Mouse (Mus musculus): ENCODE data around the gene Nfib. TPM values are rescaled to one million over a fixed set of nuclear protein-coding genes. Genes with fewer than 3 reads are reported as not detected.

Gene Nfib
- total and polyA plus RNA-seq, 3 experiments: 0.04 to 0.11 (median 0.09) TPM

DNA sequence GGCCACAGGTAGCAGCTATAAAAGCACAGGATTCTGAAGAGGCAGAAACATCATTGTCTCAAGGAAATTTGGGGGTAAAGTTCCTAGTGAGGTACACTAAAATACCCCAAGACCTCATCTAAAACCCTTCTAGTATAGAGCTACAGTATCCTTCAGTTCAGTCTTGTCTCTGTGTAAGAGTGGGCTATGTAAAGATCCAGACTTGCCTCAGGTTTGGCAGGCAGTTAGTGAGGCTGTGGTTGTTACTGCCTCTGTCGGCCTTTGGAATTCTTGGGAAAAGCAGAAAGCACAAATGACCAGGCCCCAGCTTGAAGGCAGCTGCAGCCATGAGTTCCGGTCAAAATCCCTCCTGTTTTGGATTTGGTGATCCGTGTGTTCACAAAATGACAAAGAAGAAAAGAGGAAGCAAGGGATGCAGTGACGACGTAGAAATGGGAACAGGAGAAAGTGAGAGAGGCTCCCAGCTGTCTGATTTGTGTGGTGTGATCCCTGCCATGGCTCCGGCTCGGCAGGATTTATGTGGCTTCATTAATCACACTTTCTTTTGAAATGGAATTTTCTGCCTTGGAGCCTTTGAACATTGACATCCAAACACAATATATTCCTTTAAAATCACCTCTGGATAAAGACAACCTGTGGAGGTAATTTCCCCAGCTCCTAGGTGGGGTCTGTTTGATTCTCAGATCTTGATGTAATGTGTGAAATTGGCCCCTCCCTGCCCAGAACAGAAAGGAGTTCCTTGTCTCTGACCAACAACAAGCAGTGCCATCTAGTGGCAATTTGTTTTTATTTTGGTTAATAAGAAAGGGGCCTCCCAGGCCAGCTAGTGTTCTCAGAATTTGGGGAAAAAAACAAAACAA lies 91.7 kb downstream of the Nfib start:
- dilution Hi-C loops (cut with MboI; ENCODE audit: extremely low pct_ligation_motif_present, extremely low pct_unique_long_range_greater_than_20kb, low sequenced_read_pairs) (no loop called here), in situ Hi-C loops (cut with MboI; ENCODE audit: low pct_ligation_motif_present, low pct_unique_long_range_greater_than_20kb, low sequenced_read_pairs) (no loop called here)
- H3K27ac ChIP-seq (ENCODE audit: insufficient read depth, low read depth): no peak overlapping the region
- peaks cover 3 to 10% of the 10 kb centered on the region in 2 experiments; a peak in 3 of 4 replicates for H3K4me1 ChIP-seq (ENCODE audit: control insufficient read depth in 1 of 2, insufficient read depth in 2 of 2)
- H3K4me2 ChIP-seq (ENCODE audit: insufficient read depth, low read depth, poor library complexity, severe bottlenecking): peak overlapping the region; percentile 54; the same call in 1 of the 2 replicates
- peak; percentile 49 for DNase-seq (ENCODE audit: extremely low read depth)
- no peak overlapping the region for H3K9ac ChIP-seq (ENCODE audit: insufficient read depth, low read depth)
- no peaks in the 10 kb centered on the region for H3K9me3 ChIP-seq (replicated peaks; ENCODE audit: low read length)
- no peaks in the 10 kb centered on the region for H3K27me3 ChIP-seq (replicated peaks)
- no peaks in the 10 kb centered on the region for H3K36me3 ChIP-seq (replicated peaks in 1 of 2; ENCODE audit: control insufficient read depth in 1 of 2, insufficient read depth in 1 of 2, low read length in 1 of 2)
- no peaks in the 10 kb centered on the region for H3K79me2 ChIP-seq (replicated peaks; ENCODE audit: control insufficient read depth, extremely low read depth, insufficient read depth, poor library complexity, severe bottlenecking)
- no peak overlapping the region for H3K4me3 ChIP-seq (replicated peaks in 1 of 3; ENCODE audit: low read depth in 2 of 3, low read length in 2 of 3, poor library complexity in 1 of 3)
- TF ChIP-seq CTCF (conservative IDR thresholded peaks at IDR 0.05 in 1 of 2, IDR thresholded peaks at IDR 0.05 in 1 of 2; ENCODE audit: low read depth in 2 of 2, low read length in 2 of 2): peak in 1 of 2 experiments; percentile 67; a peak in 2 of 4 replicates
- TF ChIP-seq SMC3 (IDR thresholded peaks at IDR 0.05; ENCODE audit: low read depth, low read length): peak; percentile 53
- peak; percentile 82 for TF ChIP-seq MAZ (IDR thresholded peaks at IDR 0.05; ENCODE audit: low read depth, low read length)
- peak; percentile 66 for TF ChIP-seq RAD21 (IDR thresholded peaks at IDR 0.05; ENCODE audit: low read depth, low read length)
- TF ChIP-seq NELFE (IDR thresholded peaks at IDR 0.05; ENCODE audit: low read depth, low read length): no peak

DNA sequence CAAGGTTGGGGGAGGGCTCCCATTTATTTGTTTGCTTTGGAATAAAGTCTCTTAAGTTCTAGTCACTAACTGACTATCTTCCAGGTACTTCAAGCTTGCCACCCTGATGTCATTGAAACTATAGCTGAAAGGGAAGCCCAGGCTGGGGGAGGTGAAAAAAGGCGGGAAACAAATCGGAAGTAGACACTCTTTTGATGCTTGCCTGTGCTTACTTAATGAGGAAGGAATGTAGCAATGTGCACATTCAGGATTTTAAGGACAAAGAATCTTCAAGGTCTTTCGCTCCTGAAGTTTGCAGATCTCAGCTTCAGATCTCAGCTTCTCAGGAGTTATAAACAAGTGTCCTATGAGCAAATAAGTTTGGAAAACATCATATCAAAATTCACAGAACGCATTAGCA lies 95.9 kb downstream of the Nfib start:
- Histone ChIP-seq H3K27ac (ENCODE audit: insufficient read depth, low read depth) (no peak overlapping the region), H3K27me3 (replicated peaks) (no peaks in the 10 kb centered on the region), H3K4me2 (ENCODE audit: insufficient read depth, low read depth, poor library complexity, severe bottlenecking) (no peak overlapping the region), H3K9me3 (replicated peaks; ENCODE audit: low read length) (no peaks in the 10 kb centered on the region), H3K4me3 (replicated peaks in 1 of 3; ENCODE audit: low read depth in 2 of 3, low read length in 2 of 3, poor library complexity in 1 of 3) (no peak overlapping the region), H3K9ac (ENCODE audit: insufficient read depth, low read depth) (no peak overlapping the region), H3K4me1 (ENCODE audit: control insufficient read depth in 1 of 2, insufficient read depth in 2 of 2) (no peaks in the 10 kb centered on the region), H3K36me3 (replicated peaks in 1 of 2; ENCODE audit: control insufficient read depth in 1 of 2, insufficient read depth in 1 of 2, low read length in 1 of 2) (no peaks in the 10 kb centered on the region), H3K79me2 (replicated peaks; ENCODE audit: control insufficient read depth, extremely low read depth, insufficient read depth, poor library complexity, severe bottlenecking) (no peaks in the 10 kb centered on the region)
- no peak for DNase-seq (ENCODE audit: extremely low read depth)
- dilution Hi-C loops (cut with MboI; ENCODE audit: extremely low pct_ligation_motif_present, extremely low pct_unique_long_range_greater_than_20kb, low sequenced_read_pairs): no loop called here
- TF ChIP-seq ZNF384 (IDR thresholded peaks at IDR 0.05; ENCODE audit: low read depth, low read length) (no peak), CTCF (conservative IDR thresholded peaks at IDR 0.05 in 1 of 2, IDR thresholded peaks at IDR 0.05 in 1 of 2; ENCODE audit: low read depth in 2 of 2, low read length in 2 of 2) (no peak), USF1 (IDR thresholded peaks at IDR 0.05; ENCODE audit: low read depth, low read length) (no peak), ZMIZ1 (IDR thresholded peaks at IDR 0.05; ENCODE audit: low read depth, low read length) (no peak), MXI1 (IDR thresholded peaks at IDR 0.05; ENCODE audit: low read depth, low read length) (no peak), GABPA (IDR thresholded peaks at IDR 0.05; ENCODE audit: insufficient replicate concordance, low read depth, low read length) (no peak), RCOR1 (conservative IDR thresholded peaks at IDR 0.05; ENCODE audit: low read depth, low read length) (no peak), EP300 (IDR thresholded peaks at IDR 0.05; ENCODE audit: low read length) (no peak), ETS1 (conservative IDR thresholded peaks at IDR 0.05; ENCODE audit: low read depth, low read length) (no peak), IRF4 (IDR thresholded peaks at IDR 0.05; ENCODE audit: low read depth, low read length) (no peak), POLR2AphosphoS2 (IDR thresholded peaks at IDR 0.05; ENCODE audit: low read depth, low read length) (no peak), NELFE (IDR thresholded peaks at IDR 0.05; ENCODE audit: low read depth, low read length) (no peak), RAD21 (IDR thresholded peaks at IDR 0.05; ENCODE audit: low read depth, low read length) (no peak), MAX (IDR thresholded peaks at IDR 0.05; ENCODE audit: low read length) (no peak)
- in situ Hi-C loops (cut with MboI; ENCODE audit: low pct_ligation_motif_present, low pct_unique_long_range_greater_than_20kb, low sequenced_read_pairs): no loop called here

All from CH12.LX (cell line).